Mouse (Mus musculus) cerebellum, adult 11-12 months (tissue): ENCODE data around the gene Tmcc1.
"Not testable (repeated sequence)": the region's sequence is repeated elsewhere in the genome, so short reads cannot be mapped to it uniquely, and the experiment has no call there.

ENCODE experiments used
- DNase-seq: peaks from one replicate; pipeline ENCODE4 v3.0.0; 2022

Tmcc1 gene

DNA sequence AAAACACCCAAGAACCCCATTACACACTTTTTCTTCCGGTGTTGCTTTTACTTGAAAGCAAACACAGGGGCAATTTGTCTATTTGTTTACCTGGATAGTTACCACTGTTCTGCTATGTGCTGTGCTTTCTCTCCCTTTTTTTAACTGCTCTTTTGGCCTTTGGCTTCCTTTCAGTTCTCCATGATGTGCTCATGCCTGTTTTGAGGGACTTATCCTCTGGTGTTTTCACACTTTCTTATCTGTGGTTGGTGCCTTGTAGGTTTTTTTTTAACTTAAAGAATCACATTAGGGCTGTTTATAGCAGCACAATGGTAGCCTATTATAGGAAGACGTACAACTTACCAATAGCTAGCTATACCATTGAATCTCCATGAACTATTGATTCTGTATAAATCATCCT, 51.6 kb downstream of the Tmcc1 start:
- no peak for DNase-seq

DNA sequence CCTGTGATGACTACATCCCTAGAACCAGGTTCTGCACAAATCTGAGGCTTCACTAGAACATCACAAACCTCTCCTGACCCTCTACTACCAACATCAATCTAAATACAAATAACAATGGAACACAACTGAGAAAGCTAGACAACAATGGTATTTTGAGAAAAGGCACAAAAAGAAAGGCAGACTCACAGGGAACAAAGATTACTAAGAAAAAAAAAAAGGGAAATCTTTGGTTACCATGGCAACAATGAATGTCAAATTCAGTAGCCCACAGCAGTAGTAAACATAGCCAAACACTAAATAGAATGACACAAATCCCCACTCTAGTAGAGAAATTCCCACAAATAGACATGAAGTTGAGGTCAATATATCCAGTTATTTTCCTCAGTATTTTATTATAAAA, 52.5 kb downstream of the Tmcc1 start:
- DNase-seq, result no peak

DNA sequence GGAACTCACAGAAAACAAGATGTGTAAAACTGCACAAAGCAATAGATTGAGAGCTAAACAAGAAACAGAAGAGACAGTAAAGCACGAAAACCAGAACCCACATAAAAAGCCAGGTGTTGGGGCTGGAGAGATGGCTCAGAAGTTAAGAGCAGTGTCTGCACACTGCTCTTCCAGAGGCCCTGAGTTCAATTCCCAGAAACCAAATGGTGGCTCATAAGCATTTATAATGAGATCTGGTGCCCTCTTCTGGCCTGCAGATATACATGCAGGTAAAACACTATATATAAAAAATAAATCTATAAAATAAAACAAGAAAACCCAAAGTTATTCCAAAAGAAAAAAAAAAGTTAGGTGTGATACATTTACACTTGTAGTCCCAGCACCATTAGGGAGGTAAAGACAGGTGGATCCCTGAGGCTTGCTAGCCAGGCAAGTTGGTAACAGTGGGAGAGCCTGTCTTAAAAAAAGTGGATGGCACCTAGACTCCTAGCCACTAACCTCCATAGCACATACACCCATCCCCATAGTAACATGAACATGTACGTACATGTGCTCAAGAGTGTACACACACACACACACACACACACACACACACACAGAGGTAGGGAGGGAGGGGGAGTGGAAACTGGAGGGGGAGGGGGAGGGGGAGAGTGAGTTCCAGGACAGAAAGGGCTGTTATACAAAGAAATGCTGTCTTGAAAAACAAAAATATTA, 54.0 kb downstream of the Tmcc1 start:
- no peak for DNase-seq

DNA sequence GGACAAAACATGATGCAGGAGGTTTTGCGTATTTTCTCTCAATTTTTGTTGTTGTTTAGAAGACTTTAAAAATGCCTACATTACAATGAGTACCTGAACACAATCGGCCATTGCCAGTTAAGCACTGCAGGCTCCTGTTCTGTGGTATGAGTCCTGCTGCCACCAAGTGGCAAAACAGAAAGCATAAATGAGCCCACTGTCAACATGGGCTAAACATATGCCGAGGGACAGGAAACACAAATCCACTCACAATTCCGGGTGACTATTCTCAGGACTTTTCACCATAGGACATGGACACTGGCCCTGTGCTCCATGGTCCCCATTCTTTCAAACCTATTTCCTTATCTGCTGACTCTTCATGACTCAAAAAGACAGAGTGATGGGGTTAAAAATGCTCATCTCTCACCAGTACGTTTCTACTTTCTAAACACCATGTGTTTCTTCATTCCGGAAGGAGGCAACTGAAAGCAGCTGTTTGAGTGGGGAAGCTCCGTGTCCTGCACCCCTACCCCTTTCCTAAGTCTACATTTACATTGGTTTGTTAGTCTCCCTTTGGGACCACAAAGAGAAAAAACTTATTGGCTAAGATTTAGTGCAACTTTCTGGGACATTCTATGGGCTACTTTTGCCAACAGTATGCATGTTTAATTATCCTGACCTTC, 57.2 kb downstream of the Tmcc1 start:
- peak; percentile 32 for DNase-seq

DNA sequence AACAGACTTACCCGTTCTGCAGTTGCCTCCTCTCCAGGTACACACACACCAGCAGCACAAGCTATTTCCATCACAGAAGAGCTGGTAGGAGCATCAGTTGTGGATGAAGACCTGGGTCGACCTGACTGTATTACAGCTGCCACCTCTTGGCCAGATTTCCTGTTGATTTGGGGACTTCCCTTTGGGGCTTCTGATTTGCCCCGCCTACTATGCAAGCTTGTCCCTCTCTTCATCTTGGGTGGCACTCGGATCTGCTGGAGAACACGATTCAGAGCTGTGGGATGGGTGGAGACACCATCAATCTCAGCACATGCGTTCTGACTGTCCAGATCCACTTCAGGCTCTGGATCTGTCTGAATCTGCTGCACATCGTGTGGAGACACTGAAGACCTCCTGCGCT, 59.5 kb downstream of the Tmcc1 start:
- no peak for DNase-seq

DNA sequence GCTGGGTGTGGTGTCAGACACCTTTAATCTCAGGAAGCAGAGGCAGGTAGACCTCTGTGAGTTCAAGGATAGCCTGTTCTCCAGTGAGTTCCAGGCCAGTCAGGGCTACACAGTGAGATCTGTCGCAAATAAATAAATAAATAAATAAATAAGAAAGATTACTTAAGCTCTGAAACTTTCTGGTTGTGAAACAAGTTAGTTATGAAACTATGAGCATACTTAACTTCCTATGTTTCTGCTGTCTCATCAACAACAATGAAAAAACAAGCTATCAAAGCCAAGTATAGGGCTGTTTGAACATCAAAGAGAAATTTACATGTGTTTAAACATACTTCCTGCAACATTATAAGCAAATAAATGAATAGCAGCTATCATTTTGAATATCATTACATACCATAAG, 61.5 kb downstream of the Tmcc1 start:
- no peak for DNase-seq

DNA sequence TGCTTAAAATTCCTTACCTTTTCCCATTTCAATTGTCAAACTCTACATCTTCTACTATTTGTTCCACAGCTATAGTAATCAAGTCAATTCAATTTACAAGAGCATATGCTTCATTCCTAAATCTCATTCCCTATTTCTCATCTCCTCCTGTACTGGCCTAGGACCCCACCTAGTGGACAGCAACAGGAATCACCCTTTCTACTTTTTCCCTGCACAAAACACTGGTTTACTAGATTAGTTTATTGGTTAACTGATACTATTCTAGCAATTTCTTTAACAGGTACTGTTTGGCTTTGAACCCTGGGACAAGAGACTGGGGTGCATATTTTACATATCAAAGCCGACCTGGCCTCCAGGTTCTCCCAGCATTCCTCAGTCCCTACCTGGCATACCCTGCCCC, 64.6 kb downstream of the Tmcc1 start:
- DNase-seq, result no peak

DNA sequence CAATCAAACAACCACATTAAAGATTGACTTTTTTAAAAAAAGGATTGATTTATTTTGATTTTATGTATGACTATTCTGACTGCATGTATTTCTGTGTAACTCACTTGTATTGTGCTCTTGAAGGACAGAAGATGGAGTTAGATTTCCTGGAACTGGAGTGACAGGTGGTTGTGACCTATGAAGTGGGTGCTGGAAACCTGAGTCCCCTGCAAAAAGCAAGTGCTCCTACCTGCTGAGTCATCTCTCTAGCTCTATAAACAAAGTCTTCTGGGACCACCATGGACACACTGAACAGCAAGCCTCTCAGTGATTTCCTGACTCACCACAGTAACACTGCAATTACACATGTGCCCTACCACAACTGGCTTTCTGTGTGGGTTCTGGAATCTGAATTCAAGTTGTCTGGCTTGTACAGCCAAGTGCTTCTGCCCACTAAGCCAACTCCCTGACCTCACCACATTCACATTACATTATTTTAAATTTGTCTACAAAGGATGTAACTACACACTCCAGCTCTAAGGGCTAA, 65.3 kb downstream of the Tmcc1 start:
- no peak for DNase-seq

DNA sequence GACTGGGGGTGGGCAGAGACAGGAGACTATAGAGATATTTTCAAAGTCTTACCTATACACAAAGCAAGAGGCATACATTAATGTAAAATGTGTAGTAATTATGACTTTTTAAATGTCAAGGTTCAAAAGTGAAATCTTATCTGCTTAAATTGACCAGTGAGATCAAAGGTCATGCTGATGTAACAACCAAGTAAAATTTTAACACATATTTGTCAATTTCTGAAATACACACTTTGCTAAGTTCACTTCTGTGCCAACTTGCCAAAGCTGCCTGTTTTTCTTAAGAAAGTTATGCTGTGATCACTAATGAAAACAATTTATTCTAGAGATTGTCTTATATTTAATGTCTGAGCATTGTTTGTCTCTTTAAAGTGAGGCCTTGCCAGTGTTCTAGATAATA, 66.7 kb downstream of the Tmcc1 start:
- DNase-seq, result no peak

DNA sequence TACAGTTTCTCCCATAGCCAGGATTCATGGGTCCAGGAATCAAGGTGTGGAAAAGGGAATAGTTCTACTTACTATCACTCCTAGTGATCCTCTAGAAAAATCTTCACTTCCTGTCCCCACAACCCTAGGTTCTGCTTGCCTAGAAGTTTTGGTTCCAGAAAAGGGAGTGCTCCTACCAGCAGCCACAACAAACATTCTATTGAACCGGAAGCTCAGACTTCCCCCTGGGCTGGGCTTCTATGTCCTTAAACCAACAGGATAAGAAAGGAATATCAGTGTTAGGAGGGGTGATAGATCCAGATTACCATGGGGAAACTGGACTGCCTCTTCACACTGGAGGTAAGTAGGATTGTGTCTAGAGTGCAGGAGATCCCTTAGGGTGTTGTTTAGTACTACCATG, 70.4 kb downstream of the Tmcc1 start:
- no peak for DNase-seq

DNA sequence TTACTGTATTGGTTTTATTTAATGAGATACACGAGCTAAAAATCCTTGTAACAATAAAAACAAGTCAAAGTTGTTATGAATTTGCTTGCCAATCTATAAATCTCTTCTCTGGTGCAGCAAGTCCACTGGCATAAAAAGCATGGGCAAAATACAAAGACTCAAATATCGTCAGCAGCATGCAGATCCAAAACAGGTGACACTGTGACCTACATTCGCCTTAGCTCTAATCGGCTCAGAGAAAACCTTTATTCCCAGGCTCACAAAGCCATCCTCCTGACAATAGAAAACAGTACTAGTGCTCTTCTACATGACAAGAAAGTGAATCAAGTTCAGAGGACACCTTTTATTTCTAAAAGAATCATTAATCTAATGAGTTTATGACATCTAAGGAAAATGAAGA, 73.6 kb downstream of the Tmcc1 start:
- no peak for DNase-seq

DNA sequence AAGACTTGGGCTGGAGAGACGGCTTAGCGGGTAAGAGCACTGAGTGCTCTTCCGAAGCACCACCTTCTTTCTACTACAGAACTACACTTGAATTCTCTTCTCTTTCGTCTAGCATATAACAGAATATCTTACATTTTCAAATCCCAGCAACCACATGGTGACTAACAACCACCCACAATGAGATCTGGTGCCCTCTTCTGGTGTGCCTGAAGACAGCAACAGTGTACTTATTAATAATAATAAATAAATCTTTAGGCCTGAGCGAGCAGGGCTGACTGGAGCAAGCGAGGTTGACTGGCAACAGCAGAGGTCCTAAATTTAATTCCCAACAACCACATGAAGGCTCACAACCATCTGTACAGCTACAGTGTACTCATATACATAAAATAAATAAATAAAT, 76.7 kb downstream of the Tmcc1 start:
- DNase-seq, result not testable (repeated sequence)

DNA sequence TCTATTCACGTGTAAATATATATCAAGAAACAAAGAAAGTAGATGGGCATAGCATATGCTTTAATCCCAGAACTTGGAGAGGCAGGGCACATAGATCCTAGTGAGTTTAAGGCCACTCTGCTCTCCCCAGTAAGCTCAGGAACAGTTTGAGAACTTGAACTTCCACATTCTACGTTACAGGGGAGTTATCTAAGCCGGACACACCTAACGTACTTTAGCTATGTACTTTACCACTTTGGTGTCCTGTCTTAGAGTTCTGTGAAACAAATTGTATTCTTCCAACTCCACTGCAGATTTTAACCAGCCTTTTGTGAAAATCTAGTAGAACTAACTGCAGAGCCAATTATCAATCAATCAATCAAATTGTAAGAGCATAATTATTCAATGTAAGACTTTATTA, 82.7 kb downstream of the Tmcc1 start:
- no peak for DNase-seq

DNA sequence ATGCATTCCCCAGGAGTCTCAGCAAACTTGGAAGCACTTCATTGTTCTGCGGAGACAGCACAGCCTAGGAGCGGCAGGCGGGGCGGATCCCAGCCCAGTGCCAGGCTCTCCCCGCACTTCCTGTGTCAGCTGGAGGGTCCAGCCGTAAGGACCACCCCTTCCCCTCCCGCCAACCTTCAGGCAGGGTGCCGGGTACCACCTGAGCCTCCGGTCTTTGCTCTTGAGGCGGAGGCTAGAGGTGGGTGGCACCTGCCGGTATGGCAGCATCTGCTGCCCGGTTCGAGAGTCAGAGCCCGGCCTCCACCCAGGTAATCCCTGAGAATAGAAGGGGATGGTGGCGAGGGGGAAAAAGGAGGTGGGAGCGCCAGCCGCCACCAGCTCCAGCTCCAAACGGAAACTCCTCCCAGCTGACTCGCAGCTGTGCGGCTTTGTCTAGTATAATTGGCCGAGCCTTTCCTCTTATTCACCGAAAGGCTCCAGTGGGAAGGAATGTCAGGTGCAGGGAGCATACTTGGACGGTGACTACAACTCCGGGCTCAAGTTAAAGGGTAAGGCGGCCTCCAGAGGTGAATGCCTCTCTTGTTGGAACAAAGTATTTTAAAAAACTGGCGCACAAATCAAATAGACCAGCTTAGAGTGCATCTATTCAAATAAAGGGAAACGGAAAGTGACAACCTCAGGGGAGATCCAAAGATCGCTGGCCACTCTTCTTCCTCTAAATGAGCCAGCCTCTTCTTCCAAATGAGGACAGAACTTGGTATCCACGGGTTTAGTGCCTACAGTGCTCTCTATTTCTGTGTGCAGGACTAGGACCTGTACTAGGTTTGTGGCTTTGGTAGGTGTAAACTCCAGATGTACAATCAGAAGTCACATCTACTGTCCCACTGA, 85.6 kb downstream of the Tmcc1 start:
- no peak for DNase-seq

DNA sequence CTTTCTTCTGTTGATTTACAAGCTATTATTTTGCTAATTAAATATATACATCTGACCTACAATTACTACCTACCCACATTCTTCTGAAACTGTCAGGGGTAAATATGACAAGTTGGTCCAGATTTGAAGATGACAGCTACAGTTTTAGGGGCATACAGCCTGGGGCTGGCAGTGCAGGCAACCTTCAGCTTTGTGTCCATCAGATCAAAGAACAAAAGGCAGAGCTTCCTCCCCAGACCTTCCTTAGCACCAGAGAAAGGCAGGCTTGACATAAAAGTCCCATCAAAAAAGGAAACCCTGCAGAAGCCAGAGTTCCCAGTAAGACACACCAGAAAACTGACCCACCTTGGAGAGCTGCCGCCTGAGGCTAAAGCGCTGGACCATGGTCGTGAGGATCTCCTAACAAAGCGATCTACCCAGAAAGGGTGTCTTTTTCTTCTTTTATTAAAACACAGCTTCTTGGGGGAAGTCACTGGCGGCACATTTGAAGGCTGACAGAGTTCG, 86.3 kb downstream of the Tmcc1 start:
- DNase-seq, result no peak

DNA sequence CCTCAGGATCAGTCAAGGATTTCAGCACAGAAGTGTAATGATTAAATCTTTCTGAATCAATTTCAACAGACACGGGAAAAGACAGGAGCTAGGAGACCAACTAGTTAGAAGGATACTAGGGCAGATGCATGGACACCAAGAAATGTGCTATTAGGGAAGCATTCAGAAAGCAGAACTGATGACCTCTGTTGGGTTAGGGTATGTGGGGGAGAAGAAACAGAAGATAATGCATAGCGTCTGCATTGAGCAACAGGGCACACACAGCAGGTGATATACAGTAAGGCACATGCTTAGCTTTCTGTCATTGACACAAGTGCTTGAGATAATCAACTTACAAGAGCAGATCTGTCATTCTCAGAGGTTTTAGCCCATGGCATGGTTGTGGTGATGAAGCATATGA, 95.7 kb downstream of the Tmcc1 start:
- DNase-seq, result no peak

DNA sequence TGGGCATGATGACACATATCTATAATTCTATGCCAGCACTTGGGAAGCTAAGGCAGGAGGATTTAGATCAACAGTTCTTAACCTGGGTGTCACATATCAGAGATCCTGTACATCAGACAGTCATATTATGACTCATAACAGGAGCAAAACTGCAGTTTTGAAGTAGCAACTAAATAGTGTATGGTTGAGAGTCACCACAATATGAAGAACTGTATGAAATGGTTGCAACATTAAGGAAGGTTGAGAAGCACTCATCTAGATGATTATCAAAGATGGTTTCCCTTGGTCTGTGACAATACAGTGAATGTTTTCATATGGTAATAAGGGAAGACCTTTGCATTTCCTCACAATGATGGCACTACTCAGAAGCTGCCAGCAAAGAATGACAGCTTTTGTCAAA, 103.9 kb downstream of the Tmcc1 start:
- no peak for DNase-seq

DNA sequence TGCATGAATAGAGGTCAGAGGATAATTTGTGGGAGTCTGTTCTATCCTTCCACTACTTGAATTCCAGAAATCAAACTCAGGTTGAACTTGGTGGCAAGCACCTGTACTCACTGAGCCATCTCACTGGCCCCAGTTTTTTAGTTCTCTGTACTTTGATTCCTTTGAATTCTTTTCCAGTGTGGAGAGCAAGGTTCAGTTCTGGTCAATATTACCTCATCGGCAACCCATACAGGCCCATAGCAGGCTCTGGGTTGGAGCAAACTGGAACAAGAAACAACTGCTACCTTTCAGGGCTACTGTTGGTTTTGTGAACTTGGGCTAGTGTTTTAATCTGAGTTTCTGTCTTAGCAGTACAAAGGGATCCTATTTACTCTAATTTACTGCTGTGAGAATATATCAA, 107.2 kb downstream of the Tmcc1 start:
- no peak for DNase-seq

DNA sequence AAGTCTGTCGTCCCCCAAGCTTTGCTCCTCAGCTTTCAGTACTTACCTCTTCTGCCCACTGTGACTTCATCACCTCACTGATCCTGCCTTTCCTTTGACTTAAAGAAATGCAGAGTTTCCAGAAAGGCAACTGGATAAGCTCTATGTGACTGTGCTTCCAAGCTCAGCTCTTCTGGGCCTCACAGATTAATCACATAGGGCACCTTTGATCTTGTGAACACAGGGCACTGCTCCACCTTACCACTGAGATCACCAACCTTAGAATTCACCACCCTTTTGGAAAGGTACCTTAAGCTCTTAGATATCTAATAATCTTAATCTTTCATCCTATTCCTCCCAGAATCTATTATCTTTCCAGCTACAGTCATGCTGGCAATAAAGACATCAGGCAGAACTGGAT, 111.0 kb downstream of the Tmcc1 start:
- no peak for DNase-seq

DNA sequence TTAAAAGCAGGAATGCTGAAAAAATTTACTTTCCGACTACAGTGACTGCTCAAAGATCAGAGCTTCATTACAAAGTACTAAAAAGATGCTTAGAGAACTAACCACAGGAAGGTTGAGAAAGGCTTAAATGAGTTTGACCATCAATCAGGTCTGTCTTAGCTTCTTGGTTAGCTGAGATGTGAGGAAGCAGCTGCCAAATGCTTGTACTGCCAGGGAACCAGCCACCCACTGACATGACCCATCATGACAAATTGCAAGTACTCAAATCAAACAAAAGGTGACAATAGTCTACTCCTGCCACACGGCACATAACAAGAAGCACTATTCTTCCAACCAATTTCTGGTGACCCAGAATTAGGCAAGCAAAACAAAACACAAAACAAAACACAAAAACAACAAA, 111.9 kb downstream of the Tmcc1 start:
- DNase-seq, result no peak

DNA sequence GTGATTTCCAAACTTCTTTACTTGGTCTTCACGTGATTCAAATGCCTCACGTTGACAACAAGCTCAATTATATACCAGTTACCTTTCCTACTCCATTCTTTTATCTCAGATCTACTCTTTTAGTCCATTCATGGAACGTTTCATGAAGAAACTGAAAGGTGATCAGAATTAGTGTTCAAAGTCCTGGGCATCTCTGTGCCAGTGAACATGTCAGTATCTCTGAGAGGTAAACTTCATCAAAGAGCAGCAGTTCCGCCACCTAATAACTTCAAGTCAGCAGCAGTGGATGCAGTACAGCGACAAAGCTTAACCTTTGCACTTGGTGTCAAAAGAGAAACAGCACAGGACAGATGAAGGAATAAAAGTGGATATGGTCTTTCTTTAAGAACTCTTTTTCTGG, 112.5 kb downstream of the Tmcc1 start:
- no peak for DNase-seq

DNA sequence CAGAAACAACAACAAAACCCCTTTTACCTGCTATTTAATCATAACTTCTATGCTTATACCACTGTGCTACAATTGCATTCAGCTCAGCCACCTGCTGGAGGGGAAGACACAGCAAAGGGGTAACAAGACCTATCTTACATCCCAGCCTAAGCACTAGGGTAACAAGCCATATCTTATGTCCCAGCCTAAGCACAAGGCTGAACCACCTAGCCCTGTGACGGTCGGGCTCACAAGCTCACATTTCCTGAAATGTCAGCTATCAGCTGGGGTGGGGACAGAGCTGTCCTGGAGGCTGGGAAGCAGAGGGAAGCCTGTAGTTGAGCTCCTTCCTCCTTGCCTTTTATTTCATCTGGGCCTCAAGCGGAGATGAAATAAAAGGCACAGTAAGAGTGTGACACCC, 115.7 kb downstream of the Tmcc1 start:
- no peak for DNase-seq

DNA sequence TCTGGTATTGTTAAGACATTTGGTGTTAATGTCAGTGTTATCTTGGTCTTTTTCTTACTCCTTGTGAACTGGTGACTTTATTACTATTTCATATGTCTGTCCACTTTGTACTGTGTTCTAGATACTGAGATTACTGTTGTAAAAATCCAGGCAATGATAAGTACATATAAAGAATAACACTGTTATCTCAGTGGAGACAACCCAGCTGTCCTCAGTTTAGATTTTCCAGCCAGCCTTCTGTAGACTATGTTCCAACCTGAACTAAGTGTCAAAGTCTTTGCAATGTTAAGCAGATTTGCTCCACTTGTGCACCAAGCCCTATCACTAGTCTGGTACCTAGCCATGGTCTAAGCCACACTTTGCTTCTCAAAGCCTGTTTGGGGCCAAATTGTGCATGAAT, 118.4 kb downstream of the Tmcc1 start:
- no peak for DNase-seq

DNA sequence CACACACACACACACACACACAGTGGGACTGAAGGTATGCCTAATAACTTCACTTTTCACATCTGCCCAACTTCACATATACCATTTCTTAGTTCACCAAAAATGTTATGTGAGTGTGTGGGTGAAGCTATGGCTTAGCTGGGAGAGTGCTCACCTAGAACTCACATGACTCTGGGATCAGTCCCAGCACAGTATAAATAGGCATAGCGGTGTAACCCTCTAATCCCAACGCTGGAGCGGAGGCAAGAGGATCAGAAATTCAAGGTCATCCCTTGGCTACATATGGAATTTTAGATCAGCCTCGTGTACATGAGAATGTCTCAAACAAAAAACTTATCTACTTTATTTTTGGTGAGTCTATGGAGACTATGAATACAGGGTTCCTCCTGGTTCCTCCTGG, 119.7 kb downstream of the Tmcc1 start:
- DNase-seq, result no peak
